31 mouse cellular contexts compared by ENCODE assay signal in genomic region chr6:31437264-31437663, GRCm38 (mm10).
"Had no signal": no experiment of that assay in that cellular context is flagged by ENCODE, and none has a peak within 500 bp of the region (broad histone marks: within the 10 kb centered on the region; RNA-seq: fewer than 3 reads in every experiment).

No protein-coding gene starts in this region.

- DNase-seq: heart, postnatal 10 days; heart, postnatal 14 days; heart, postnatal 36 days; heart, postnatal 4 days; kidney, adult 11 months; kidney, adult 18-20 months; kidney, adult 2 months; kidney, adult 8-10 months; kidney, adult 9 months; kidney, postnatal 10 days; kidney, postnatal 14 days; kidney, postnatal 25 days; kidney, postnatal 36 days; kidney, postnatal 4 days; layer of hippocampus, adult 9-11 months; layer of hippocampus, postnatal 36 days had no signal

- H3K27me3 ChIP-seq: heart, embryonic 12.5 days; heart, embryonic 13.5 days; heart, embryonic 15.5 days; hindbrain, embryonic 12.5 days; hindbrain, embryonic 13.5 days; hindbrain, embryonic 15.5 days; intestine, embryonic 15.5 days; kidney, embryonic 15.5 days had no signal

- H3K4me3 ChIP-seq: heart, embryonic 10.5 days; heart, embryonic 12.5 days; heart, embryonic 13.5 days; heart, embryonic 15.5 days; hindbrain, embryonic 10.5 days; hindbrain, embryonic 12.5 days; hindbrain, embryonic 13.5 days; hindbrain, embryonic 15.5 days; intestine, embryonic 15.5 days; kidney, embryonic 15.5 days; layer of hippocampus, adult 2 months; left cerebral cortex, adult 2 months had no signal

- H3K4me1 ChIP-seq: heart, embryonic 10.5 days; heart, embryonic 12.5 days; heart, embryonic 13.5 days; heart, embryonic 15.5 days; hindbrain, embryonic 10.5 days; hindbrain, embryonic 12.5 days; hindbrain, embryonic 13.5 days; hindbrain, embryonic 15.5 days; intestine, embryonic 15.5 days; kidney, embryonic 15.5 days had no signal

- H3K27ac ChIP-seq: heart, embryonic 10.5 days; heart, embryonic 13.5 days; heart, embryonic 15.5 days; hindbrain, embryonic 10.5 days; hindbrain, embryonic 12.5 days; hindbrain, embryonic 13.5 days; hindbrain, embryonic 14.5 days; hindbrain, embryonic 15.5 days; hindbrain, postnatal 0 days; intestine, embryonic 15.5 days; kidney, embryonic 15.5 days; kidney, postnatal 0 days; layer of hippocampus, adult 2 months; left cerebral cortex, adult 2 months had no signal

- H3K9ac ChIP-seq: heart, embryonic 12.5 days; heart, embryonic 13.5 days; heart, embryonic 15.5 days; hindbrain, embryonic 12.5 days; hindbrain, embryonic 13.5 days; hindbrain, embryonic 14.5 days; hindbrain, embryonic 15.5 days; intestine, embryonic 15.5 days; kidney, embryonic 15.5 days had no signal

- H3K9me3 ChIP-seq: heart, embryonic 10.5 days; heart, embryonic 12.5 days; heart, embryonic 13.5 days; heart, embryonic 15.5 days; hindbrain, embryonic 10.5 days; hindbrain, embryonic 12.5 days; hindbrain, embryonic 13.5 days; hindbrain, embryonic 15.5 days; intestine, embryonic 15.5 days; kidney, embryonic 15.5 days had no signal
